Mouse (Mus musculus) v-Abl transformed pro-B cells (cell line): ENCODE results near the gene Zfp609.
"Not testable (repeated sequence)": the region's sequence is repeated elsewhere in the genome, so short reads cannot be mapped to it uniquely, and the experiment has no call there.

Experiments
- in situ Hi-C, 2 experiments: fragments of 400-800 bp; cut with MboI; formaldehyde crosslinking; loops; one replicate each; pipeline ENCODE4 v1.15.1; 2025; ENCODE audit not compliant: unreplicated experiment in 2 of 2

Zfp609 gene

DNA sequence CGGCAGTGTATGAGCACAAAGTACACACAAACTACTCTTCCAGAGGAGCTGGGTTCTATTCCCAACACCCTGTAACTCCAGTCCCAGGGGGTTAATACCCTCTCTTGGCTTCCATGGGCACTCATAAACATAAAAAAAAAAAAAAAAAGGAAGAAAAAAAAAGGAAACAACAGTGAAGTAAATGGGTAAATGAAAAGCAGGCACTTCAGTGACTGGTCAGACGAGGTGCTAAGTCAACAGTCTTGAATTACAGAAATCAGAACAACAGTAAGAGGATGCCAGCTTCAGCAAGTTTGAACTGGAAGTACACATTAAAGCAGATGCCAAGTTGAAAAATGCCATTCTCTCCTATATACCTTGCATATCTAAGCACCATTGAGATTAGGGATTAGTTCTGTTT is 7.1 kb downstream of the Zfp609 start:
- in situ Hi-C loops, result no loop called here

- in situ Hi-C loops, result no loop called here
Observed at GRCm38 (mm10) chr9:65818402-65818801, 9.0 kb downstream of the Zfp609 start.

- in situ Hi-C loops, result no loop called here
Observed at GRCm38 (mm10) chr9:65812841-65813240, 14.5 kb downstream of the Zfp609 start.

- in situ Hi-C loops, result no loop called here
Observed at GRCm38 (mm10) chr9:65811784-65812183, 15.6 kb downstream of the Zfp609 start.

GRCm38 (mm10) chr9:65807818-65808217 is 19.5 kb downstream of the Zfp609 start:
- in situ Hi-C loops, result no loop called here

DNA sequence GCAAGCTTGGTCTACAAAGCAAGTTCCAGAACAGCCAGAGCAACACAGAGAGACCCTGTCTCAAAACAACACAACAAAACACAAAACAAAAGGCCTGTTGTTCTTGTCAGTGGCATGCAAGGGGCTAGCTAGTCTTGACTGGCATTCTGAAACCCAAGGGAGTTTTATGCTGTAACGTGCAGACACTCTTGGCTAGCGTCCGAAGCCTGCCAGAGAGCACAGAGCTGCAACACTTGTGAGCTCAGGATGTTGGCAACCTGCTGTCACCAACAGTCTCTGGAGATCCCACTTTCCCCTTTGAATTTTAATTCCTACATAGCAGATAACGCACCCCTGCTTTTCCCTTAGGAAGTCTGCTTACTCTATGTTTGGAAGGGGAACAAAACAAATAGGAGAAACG is 20.1 kb downstream of the Zfp609 start:
- in situ Hi-C loops, result no loop called here

DNA sequence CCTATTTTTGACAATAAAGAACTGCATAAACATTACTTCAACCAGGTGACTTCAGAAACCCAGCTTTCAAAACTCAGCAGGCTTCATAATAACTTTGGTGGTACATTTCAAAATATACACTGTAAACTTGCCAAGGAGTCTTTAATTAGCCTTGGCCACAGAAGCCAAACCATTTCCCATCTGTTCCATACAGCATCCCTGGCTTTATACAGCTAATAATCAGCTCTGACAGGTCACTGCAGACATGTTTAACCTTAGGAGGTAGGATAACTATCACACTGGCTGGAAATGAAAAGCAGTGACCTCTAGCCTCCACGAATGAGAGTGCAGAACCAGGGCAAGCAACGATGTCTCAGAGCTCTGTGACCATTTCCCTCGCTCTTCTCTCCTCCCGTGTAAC is 27.6 kb downstream of the Zfp609 start:
- in situ Hi-C loops, result no loop called here

DNA sequence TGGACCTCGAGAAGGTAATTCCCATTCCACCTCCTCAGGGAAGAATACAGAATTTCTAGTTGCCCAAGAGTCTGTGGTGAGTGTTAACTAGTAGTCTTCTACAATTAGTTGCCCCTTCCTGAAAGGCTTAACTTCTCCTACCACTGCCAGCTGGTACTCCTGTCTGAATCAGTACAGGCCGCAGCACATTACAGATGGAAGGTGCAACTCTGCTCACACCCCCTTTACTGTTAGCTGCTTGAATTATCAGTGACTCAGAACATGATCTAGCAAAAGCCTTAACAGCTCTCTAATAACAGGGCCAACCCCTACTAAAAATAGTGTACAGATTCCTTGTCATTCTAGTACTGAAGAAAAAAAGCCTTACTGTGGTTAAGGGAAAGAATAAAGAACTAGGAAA is 31.7 kb downstream of the Zfp609 start:
- in situ Hi-C loops, result no loop called here

DNA sequence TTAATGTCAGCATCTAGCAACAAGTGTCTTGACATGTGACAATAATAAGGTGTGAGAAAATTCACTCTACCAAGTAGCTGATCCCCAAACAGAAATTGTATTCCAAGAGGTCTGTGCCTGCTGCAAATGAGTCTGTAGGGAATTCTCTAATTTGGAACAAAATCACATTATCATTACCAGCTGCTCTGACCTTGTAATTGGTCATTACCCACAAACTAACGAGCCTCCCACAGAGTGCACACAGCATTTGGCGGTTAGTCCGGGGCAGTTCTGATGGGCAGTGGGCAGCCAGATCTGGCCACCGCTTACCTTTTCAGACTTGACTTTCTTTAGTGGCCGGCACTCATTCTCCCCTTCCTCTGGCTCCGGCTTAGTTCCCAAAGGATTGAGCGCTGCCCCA is 33.1 kb downstream of the Zfp609 start:
- in situ Hi-C loops, result no loop called here

DNA sequence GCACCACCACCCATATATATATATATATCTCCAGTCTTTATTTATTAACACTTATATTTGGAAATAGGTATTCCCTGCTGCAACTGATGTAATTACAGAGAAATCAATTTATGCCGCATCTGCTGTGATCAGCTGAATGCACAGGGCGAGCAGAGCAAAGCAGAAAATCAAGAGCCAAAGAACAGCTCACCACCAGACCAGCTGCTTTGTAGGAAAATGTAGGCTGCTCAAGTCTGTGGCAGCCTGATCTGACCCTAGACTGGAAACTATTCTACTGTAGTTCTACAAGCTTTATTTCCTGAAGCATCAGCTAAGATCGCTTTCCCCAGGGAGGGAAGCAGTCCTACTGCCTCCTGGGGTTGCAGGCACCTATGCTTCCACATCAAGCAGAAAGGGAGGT is 33.9 kb downstream of the Zfp609 start:
- in situ Hi-C loops, result no loop called here

DNA sequence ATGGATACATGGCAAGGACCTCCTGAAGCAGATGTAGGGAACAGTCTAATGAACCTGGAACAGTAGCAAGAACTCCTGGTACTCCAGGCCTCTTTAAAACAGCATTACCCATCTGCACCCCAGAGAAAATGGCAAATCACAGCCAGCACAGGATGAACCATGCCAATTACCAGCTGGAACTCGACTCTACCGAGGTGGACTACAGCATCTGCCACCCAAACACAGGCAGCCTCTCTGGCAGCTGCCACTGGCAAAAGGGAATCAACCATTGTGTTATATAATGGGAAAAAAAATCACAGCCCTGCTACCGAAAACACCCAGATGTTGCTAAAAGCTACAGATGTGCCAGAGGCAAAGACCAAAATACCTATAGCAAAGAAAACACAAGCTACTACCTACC is 34.3 kb downstream of the Zfp609 start:
- in situ Hi-C loops, result no loop called here

GRCm38 (mm10) chr9:65791846-65792245 is 35.5 kb downstream of the Zfp609 start:
- in situ Hi-C loops, result no loop called here

GRCm38 (mm10) chr9:65791106-65791505 is 36.3 kb downstream of the Zfp609 start:
- in situ Hi-C loops, result no loop called here

GRCm38 (mm10) chr9:65789788-65790187 is 37.6 kb downstream of the Zfp609 start:
- in situ Hi-C loops, result no loop called here

DNA sequence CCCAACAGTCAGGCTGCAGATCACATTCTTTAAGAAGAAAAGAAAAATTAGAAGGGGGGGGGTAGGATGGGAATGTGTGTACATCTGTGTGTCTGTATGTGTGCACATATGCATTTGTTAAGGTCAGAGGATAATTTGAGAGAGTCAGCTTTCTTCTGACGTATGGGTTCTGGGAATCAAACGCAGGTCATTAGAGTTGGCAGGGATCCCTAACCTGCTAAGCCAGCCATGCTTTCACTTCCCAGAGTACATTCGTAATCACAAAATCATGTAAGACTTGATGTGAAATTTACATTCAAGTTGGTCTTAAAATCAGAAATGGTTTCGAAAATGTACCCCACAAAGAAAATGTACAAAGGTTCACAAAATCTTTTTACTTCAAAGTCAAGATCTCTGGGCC is 38.8 kb downstream of the Zfp609 start:
- in situ Hi-C loops, result no loop called here

DNA sequence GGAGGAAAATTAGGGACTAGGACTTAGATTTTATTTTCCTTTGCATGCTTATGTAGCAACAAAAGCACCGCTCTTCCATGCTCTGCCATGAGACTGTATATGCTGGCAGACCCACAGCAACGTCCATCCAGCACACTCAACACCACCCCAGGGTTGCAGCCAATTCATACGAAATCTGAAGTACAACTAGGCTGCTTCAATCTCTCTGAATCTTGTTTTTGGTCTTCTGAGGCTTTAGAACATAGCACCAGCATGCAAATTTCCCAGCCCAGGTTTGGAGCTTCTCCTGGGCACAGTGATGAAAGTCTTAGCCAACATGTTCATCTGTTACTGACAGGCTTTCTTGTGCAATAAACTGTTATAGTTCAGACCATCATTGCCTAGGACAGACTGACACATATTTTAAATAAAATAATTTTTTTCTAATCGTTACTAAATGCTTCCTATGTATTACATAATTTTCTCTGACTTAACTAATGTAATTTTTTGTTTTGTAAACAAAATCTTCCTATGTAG is 39.5 kb downstream of the Zfp609 start:
- in situ Hi-C loops, result no loop called here

GRCm38 (mm10) chr9:65786885-65787787 is 40.2 kb downstream of the Zfp609 start:
- in situ Hi-C loops, result no loop called here

- in situ Hi-C loops, result no loop called here
Observed at GRCm38 (mm10) chr9:65785772-65786368, 41.5 kb downstream of the Zfp609 start.

GRCm38 (mm10) chr9:65779619-65780018 is 47.7 kb downstream of the Zfp609 start:
- in situ Hi-C loops, result not testable (repeated sequence)

DNA sequence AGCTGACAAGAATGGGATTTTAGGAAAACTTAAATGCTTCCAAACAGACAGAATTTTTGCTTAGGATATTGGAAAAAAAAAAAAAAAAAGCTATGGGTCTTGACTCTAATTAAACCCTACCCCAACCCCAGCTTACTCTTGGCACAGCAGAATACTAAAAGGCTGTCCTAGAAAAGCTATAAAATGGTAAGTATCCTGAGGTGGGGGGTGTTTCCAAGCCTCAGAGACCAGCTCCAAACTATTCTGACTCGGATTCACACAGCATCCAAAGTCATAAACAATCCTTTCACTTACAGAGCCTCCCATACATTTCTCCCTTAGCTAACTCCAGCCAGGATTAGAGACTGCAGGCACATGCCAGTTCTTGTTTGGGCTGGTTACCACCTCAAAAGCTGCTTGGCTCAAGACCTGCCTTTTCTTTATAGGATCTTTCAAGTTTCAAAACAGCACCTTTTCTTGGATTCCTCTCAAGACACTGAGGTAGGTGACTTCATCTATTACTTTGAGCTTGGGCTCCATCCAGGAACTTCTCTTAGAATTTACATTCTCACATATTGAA is 50.4 kb downstream of the Zfp609 start:
- in situ Hi-C loops, result no loop called here

DNA sequence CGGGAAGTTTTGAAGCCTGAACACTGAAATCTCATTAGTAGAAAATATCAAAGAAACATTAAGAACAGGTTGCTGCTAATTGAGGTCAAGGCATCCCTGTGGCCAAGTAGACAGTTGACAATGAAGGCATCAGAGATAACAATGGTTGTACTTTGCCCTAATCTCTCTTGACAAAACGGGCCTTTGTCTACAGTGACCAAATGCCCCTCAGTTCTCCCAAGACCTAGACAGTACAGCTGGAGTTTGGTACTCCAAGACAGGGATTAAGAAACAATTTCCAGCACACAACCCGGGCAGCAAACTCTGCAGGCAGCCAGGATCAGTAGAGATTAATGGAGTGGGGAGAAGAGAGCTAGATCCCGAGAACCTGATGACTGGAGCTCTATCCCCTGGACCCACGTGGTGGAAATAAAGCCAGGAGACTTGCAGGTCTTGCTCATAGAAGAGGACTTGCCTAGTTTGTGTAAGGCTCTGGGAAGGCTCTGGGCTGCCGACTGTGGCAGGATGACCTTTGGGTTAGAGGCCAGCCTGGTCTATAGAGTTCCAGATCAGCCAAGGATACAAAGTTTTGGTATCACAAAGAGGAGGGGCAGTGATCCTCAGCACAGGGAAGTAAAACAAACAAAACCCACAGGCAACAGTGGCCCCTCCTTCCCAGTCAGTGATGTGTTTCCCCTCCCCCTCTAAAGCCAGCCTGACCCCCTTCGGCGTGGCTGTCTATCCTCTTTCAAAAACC is 51.1 kb downstream of the Zfp609 start:
- in situ Hi-C loops, result no loop called here
